In genomic region chr12:32445874-32446273, GRCm38 (mm10) we compare ENCODE assay signal across 22 mouse cellular contexts.
A peak's percentile ranks its signal among the peaks of the same experiment; 100 is the strongest.
DNase-seq lines count a peak whose midpoint lies in the region; ATAC-seq and TF ChIP-seq lines count a peak whose summit lies in the region.
"Had no signal": no experiment of that assay in that cellular context is flagged by ENCODE, and none has a peak within 500 bp of the region (broad histone marks: within the 10 kb centered on the region; RNA-seq: fewer than 3 reads in every experiment).

No protein-coding gene starts in this region.

- peak; percentile 92 for ATAC-seq in intestine, embryonic 15.5 days
- peak; percentile 92 for ATAC-seq in intestine, embryonic 16.5 days
- no peak for ATAC-seq in hindbrain, embryonic 14.5 days (ENCODE audit: low FRiP score)
- ATAC-seq: activated CD4-positive, CD25-positive, alpha-beta regulatory T cell, adult 4 months; forebrain, embryonic 14.5 days; forebrain, embryonic 16.5 days; Patski had no signal

- no peaks in the 10 kb centered on the region for H3K27me3 ChIP-seq in intestine, embryonic 15.5 days (replicated peaks)
- no peaks in the 10 kb centered on the region for H3K27me3 ChIP-seq in intestine, embryonic 16.5 days (replicated peaks; ENCODE audit: control insufficient read depth, insufficient read depth, low read length)
- no peaks in the 10 kb centered on the region for H3K27me3 ChIP-seq in small intestine, adult 2 months (ENCODE audit: control insufficient read depth, insufficient read depth, low read length)
- H3K27me3 ChIP-seq in hindbrain, embryonic 14.5 days (ENCODE audit: control insufficient read depth, insufficient read depth, low read length), result no peaks in the 10 kb centered on the region
- H3K27me3 ChIP-seq: embryonic facial prominence, embryonic 13.5 days; embryonic facial prominence, embryonic 15.5 days; forebrain, embryonic 12.5 days; Patski had no signal

- H3K4me3 ChIP-seq in intestine, embryonic 15.5 days (replicated peaks), result no peak overlapping the region
- H3K4me3 ChIP-seq in intestine, embryonic 16.5 days (ENCODE audit: low read length), result no peak overlapping the region
- H3K4me3 ChIP-seq in small intestine, adult 2 months (ENCODE audit: low read depth, low read length), result no peak overlapping the region
- no peak overlapping the region for H3K4me3 ChIP-seq in hindbrain, embryonic 14.5 days (replicated peaks; ENCODE audit: low read length)
- H3K4me3 ChIP-seq: embryonic facial prominence, embryonic 13.5 days; embryonic facial prominence, embryonic 15.5 days; erythroblast, embryonic 14.5 days; forebrain, embryonic 10.5 days; forebrain, embryonic 12.5 days had no signal

- TF ChIP-seq CTCF in small intestine, adult 2 months (IDR thresholded peaks at IDR 0.05; ENCODE audit: extremely low read depth, insufficient read length, insufficient replicate concordance, low read depth, low read length), result no peak

- TF ChIP-seq POLR2A in small intestine, adult 2 months (IDR thresholded peaks at IDR 0.05; ENCODE audit: low read depth, low read length), result no peak

- H3K27ac ChIP-seq in intestine, embryonic 15.5 days, result no peak overlapping the region
- peak overlapping the region; percentile 51; the same call in 1 of the 2 replicates for H3K27ac ChIP-seq in intestine, embryonic 16.5 days (ENCODE audit: low read length)
- H3K27ac ChIP-seq in small intestine, adult 2 months (ENCODE audit: insufficient read depth, low read depth, low read length), result 0 out of 2 replicates have a peak overlapping the region, but pooled peaks have one; percentile 20
- no peak overlapping the region for H3K27ac ChIP-seq in hindbrain, embryonic 14.5 days
- H3K27ac ChIP-seq: embryonic facial prominence, embryonic 13.5 days; embryonic facial prominence, embryonic 15.5 days; forebrain, embryonic 10.5 days; forebrain, embryonic 12.5 days had no signal

- no peak overlapping the region for H3K4me2 ChIP-seq in intestine, embryonic 15.5 days (replicated peaks)
- H3K4me2 ChIP-seq in intestine, embryonic 16.5 days (ENCODE audit: low read depth, low read length), result no peak overlapping the region
- no peak overlapping the region for H3K4me2 ChIP-seq in hindbrain, embryonic 14.5 days (replicated peaks)
- H3K4me2 ChIP-seq: embryonic facial prominence, embryonic 13.5 days; embryonic facial prominence, embryonic 15.5 days; forebrain, embryonic 12.5 days had no signal

- no peaks in the 10 kb centered on the region for H3K4me1 ChIP-seq in intestine, embryonic 15.5 days (replicated peaks)
- H3K4me1 ChIP-seq in intestine, embryonic 16.5 days (ENCODE audit: control insufficient read depth, insufficient read depth, low read length), result no peaks in the 10 kb centered on the region
- H3K4me1 ChIP-seq in small intestine, adult 2 months (ENCODE audit: control insufficient read depth, insufficient read depth, insufficient read length, low read length), result peaks cover 16% of the 10 kb centered on the region
- H3K4me1 ChIP-seq in hindbrain, embryonic 14.5 days (replicated peaks; ENCODE audit: control insufficient read depth, insufficient read depth, low read length), result no peaks in the 10 kb centered on the region
- H3K4me1 ChIP-seq: embryonic facial prominence, embryonic 13.5 days; embryonic facial prominence, embryonic 15.5 days; forebrain, embryonic 10.5 days; forebrain, embryonic 12.5 days had no signal

- no peaks in the 10 kb centered on the region for H3K36me3 ChIP-seq in intestine, embryonic 15.5 days
- H3K36me3 ChIP-seq in intestine, embryonic 16.5 days (ENCODE audit: control insufficient read depth, insufficient read depth, low read length), result no peaks in the 10 kb centered on the region
- no peaks in the 10 kb centered on the region for H3K36me3 ChIP-seq in small intestine, adult 2 months (ENCODE audit: control insufficient read depth, insufficient read depth, low read length)
- H3K36me3 ChIP-seq in hindbrain, embryonic 14.5 days (replicated peaks; ENCODE audit: control insufficient read depth, insufficient read depth), result no peaks in the 10 kb centered on the region
- H3K36me3 ChIP-seq: embryonic facial prominence, embryonic 13.5 days; embryonic facial prominence, embryonic 15.5 days; forebrain, embryonic 10.5 days; forebrain, embryonic 12.5 days had no signal

- no peak overlapping the region for H3K9ac ChIP-seq in intestine, embryonic 15.5 days
- no peak overlapping the region for H3K9ac ChIP-seq in intestine, embryonic 16.5 days (ENCODE audit: low read depth, low read length)
- H3K9ac ChIP-seq in hindbrain, embryonic 14.5 days, result no peak overlapping the region
- H3K9ac ChIP-seq: embryonic facial prominence, embryonic 13.5 days; embryonic facial prominence, embryonic 15.5 days; forebrain, embryonic 12.5 days had no signal

- no peak for DNase-seq in hindbrain, embryonic 14.5 days (ENCODE audit: low spot score)
- no peak for DNase-seq in right cerebral cortex, postnatal 25 days
- DNase-seq: adrenal gland, adult 8-10 months; adrenal gland, postnatal 14 days; adrenal gland, postnatal 36 days; cerebellum, adult 11-12 months; cerebellum, adult 2 months; cerebellum, adult 9-10 months; cerebellum, postnatal 10 days; cerebellum, postnatal 25 days had no signal

- no peaks in the 10 kb centered on the region for H3K9me3 ChIP-seq in intestine, embryonic 15.5 days
- no peaks in the 10 kb centered on the region for H3K9me3 ChIP-seq in intestine, embryonic 16.5 days (ENCODE audit: control insufficient read depth, low read length)
- no peaks in the 10 kb centered on the region for H3K9me3 ChIP-seq in hindbrain, embryonic 14.5 days (ENCODE audit: control insufficient read depth, low read length)
- H3K9me3 ChIP-seq: embryonic facial prominence, embryonic 13.5 days; embryonic facial prominence, embryonic 15.5 days; forebrain, embryonic 10.5 days; forebrain, embryonic 12.5 days had no signal

Comparison
In these comparisons a context has a peak if more than half of its experiments do, and no peak if none do; other contexts are left out.
1. H3K27ac ChIP-seq: peak in intestine, embryonic 16.5 days (single experiment) and small intestine, adult 2 months (single experiment); none in intestine, embryonic 15.5 days (single experiment) and hindbrain, embryonic 14.5 days (single experiment).